Mouse (Mus musculus): ENCODE measurements around the gene Elp4. TPM values are rescaled to one million over a fixed set of nuclear protein-coding genes. Genes with fewer than 3 reads are reported as not detected.

Elp4 gene
- polyA plus RNA-seq, 1 experiment from 2014 or later, result 32.4 TPM

DNA sequence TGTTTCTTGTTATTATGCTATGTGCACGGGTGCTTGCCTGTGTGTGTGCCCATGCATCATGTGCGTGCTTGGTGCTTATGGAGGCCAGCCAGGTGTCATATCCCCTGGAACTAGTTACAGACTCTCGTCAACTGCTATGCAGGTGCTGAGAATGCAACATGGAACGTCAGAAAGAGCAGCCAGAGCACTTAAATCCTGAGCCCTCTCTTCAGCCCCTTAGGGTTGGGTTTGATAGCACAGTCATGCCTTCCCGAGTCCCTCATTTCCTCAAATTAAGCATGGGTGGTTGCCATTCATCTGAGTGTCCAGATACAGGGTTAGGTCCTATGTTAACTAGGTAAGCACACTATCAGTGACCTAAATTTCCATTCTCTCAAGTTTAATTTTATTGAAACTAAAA lies 121.5 kb downstream of the Elp4 start:
- Histone ChIP-seq H3K4me1 (replicated peaks; ENCODE audit: control insufficient read depth, insufficient read depth, low read length) (no peaks in the 10 kb centered on the region), H3K4me3 (ENCODE audit: low read depth, low read length) (no peak overlapping the region), H3K27me3 (replicated peaks; ENCODE audit: control insufficient read depth, insufficient read depth, low read length) (no peaks in the 10 kb centered on the region), H3K9me3 (ENCODE audit: control insufficient read depth, low read length) (no peaks in the 10 kb centered on the region), H3K4me2 (ENCODE audit: low read length) (no peak overlapping the region), H3K27ac (ENCODE audit: low read depth) (no peak overlapping the region), H3K9ac (ENCODE audit: low read length) (no peak overlapping the region), H3K36me3 (ENCODE audit: control insufficient read depth, insufficient read depth, low read length) (no peaks in the 10 kb centered on the region)
- no peak for DNase-seq (ENCODE audit: low spot score)
- 78% methylated on average over 5 of the region's 5 CpGs for WGBS
- no peak for ATAC-seq (replicated peaks; ENCODE audit: low FRiP score, low TSS enrichment, low read depth)

DNA sequence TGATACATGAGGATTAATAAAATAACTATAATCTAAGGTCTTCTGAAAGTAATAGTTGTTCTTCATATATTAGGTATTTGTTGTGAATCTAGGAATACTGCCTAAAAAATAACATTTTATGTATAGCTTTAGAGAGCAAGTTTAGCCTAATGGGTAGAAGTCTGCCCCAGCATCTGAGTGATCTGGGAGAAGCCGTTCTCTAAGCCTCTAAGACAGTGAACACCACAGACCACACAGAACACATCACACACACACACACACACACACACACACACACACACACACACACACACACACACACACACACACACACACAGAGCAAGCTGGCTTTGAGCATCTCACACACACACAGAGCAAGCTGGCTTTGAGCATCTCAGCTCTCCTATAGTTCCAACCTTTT lies 123.6 kb downstream of the Elp4 start:
- Histone ChIP-seq H3K27ac (ENCODE audit: low read depth) (no peak overlapping the region), H3K9me3 (ENCODE audit: control insufficient read depth, low read length) (no peaks in the 10 kb centered on the region), H3K27me3 (replicated peaks; ENCODE audit: control insufficient read depth, insufficient read depth, low read length) (no peaks in the 10 kb centered on the region), H3K4me2 (ENCODE audit: low read length) (no peak overlapping the region), H3K36me3 (ENCODE audit: control insufficient read depth, insufficient read depth, low read length) (no peaks in the 10 kb centered on the region), H3K4me1 (replicated peaks; ENCODE audit: control insufficient read depth, insufficient read depth, low read length) (no peaks in the 10 kb centered on the region), H3K9ac (ENCODE audit: low read length) (no peak overlapping the region), H3K4me3 (ENCODE audit: low read depth, low read length) (no peak overlapping the region)
- ATAC-seq (replicated peaks; ENCODE audit: low FRiP score, low TSS enrichment, low read depth) (no peak), DNase-seq (ENCODE audit: low spot score) (no peak)
- 76% methylated on average over 1 of the region's 1 CpGs for WGBS

- Histone ChIP-seq H3K4me1 (replicated peaks; ENCODE audit: control insufficient read depth, insufficient read depth, low read length) (no peaks in the 10 kb centered on the region), H3K9me3 (ENCODE audit: control insufficient read depth, low read length) (no peaks in the 10 kb centered on the region), H3K9ac (ENCODE audit: low read length) (no peak overlapping the region), H3K4me2 (ENCODE audit: low read length) (no peak overlapping the region), H3K27ac (ENCODE audit: low read depth) (no peak overlapping the region), H3K4me3 (ENCODE audit: low read depth, low read length) (no peak overlapping the region), H3K36me3 (ENCODE audit: control insufficient read depth, insufficient read depth, low read length) (no peaks in the 10 kb centered on the region), H3K27me3 (replicated peaks; ENCODE audit: control insufficient read depth, insufficient read depth, low read length) (no peaks in the 10 kb centered on the region)
- ATAC-seq (replicated peaks; ENCODE audit: low FRiP score, low TSS enrichment, low read depth) (no peak), DNase-seq (ENCODE audit: low spot score) (no peak)
- 49% methylated on average over 6 of the region's 6 CpGs for WGBS
Observed at GRCm38 (mm10) chr2:105779320-105779891, 125.0 kb downstream of the Elp4 start.

DNA sequence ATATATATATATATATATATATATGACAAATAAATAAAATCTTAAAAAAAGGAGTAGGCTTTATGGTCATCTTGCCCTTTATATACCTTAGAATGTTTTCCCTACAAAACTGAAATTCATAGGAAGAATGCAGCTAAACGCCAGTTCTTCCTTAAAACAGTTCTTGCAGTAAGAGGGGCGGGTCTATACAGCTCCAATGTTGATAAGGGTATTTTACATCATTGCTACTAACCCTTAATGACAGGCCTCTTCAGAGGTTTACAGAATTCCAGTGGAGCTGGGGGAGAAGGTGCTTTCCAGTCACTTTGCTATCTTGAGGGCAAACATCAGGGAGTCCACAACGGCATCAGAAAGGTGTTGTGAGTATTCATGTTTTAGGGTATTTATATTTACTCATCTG lies 133.1 kb downstream of the Elp4 start:
- no peak for DNase-seq (ENCODE audit: low spot score)
- H3K27me3 ChIP-seq (replicated peaks; ENCODE audit: control insufficient read depth, insufficient read depth, low read length), result no peaks in the 10 kb centered on the region
- H3K27ac ChIP-seq (ENCODE audit: low read depth), result no peak overlapping the region
- no peak for ATAC-seq (replicated peaks; ENCODE audit: low FRiP score, low TSS enrichment, low read depth)
- no peaks in the 10 kb centered on the region for H3K9me3 ChIP-seq (ENCODE audit: control insufficient read depth, low read length)
- H3K4me3 ChIP-seq (ENCODE audit: low read depth, low read length), result no peak overlapping the region
- H3K9ac ChIP-seq (ENCODE audit: low read length), result no peak overlapping the region
- WGBS, result 86% methylated on average over 3 of the region's 3 CpGs
- no peaks in the 10 kb centered on the region for H3K36me3 ChIP-seq (ENCODE audit: control insufficient read depth, insufficient read depth, low read length)
- H3K4me1 ChIP-seq (replicated peaks; ENCODE audit: control insufficient read depth, insufficient read depth, low read length), result no peaks in the 10 kb centered on the region
- no peak overlapping the region for H3K4me2 ChIP-seq (ENCODE audit: low read length)

DNA sequence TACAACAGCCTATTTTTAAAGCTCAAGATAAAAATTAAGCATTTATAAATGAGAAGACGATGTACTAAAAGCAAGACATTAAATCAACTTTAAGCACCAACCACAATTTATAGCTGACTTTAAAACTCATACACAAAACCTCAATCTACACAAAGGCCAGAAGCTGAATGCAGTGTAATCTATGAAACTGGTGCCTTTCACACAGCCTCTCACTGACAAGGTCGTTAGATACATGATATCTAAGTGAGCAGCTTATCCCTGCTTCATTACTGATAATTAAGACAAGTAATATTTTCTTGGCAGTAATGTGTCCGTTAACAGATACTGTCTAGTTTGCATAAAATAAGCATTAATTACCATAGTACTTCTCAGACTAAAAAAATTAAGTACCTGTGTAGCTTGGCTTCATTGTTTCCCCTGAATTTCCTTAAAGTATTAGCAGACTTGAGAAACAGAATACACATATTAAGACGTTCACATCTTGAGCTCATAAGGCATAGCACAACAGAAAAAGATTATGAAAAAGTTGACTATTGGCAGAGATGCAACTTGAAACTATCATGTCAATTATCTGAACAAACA lies 134.5 kb downstream of the Elp4 start:
- ATAC-seq (replicated peaks; ENCODE audit: low FRiP score, low TSS enrichment, low read depth) (no peak), DNase-seq (ENCODE audit: low spot score) (no peak)
- 78% methylated on average over 4 of the region's 4 CpGs for WGBS
- no peaks in the 10 kb centered on the region for H3K27me3 ChIP-seq (replicated peaks; ENCODE audit: control insufficient read depth, insufficient read depth, low read length)
- no peak overlapping the region for H3K4me3 ChIP-seq (ENCODE audit: low read depth, low read length)
- no peaks in the 10 kb centered on the region for H3K4me1 ChIP-seq (replicated peaks; ENCODE audit: control insufficient read depth, insufficient read depth, low read length)
- no peak overlapping the region for H3K27ac ChIP-seq (ENCODE audit: low read depth)
- no peaks in the 10 kb centered on the region for H3K9me3 ChIP-seq (ENCODE audit: control insufficient read depth, low read length)
- no peak overlapping the region for H3K9ac ChIP-seq (ENCODE audit: low read length)
- H3K4me2 ChIP-seq (ENCODE audit: low read length), result no peak overlapping the region
- no peaks in the 10 kb centered on the region for H3K36me3 ChIP-seq (ENCODE audit: control insufficient read depth, insufficient read depth, low read length)

- 83% methylated on average over 1 of the region's 1 CpGs for WGBS
Observed at GRCm38 (mm10) chr2:105753512-105753911, 150.9 kb downstream of the Elp4 start.

GRCm38 (mm10) chr2:105749111-105749510 lies 155.3 kb downstream of the Elp4 start:
- Histone ChIP-seq H3K4me3 (ENCODE audit: low read depth, low read length) (no peak overlapping the region), H3K4me2 (ENCODE audit: low read length) (no peak overlapping the region), H3K27ac (ENCODE audit: low read depth) (no peak overlapping the region), H3K27me3 (replicated peaks; ENCODE audit: control insufficient read depth, insufficient read depth, low read length) (no peaks in the 10 kb centered on the region), H3K9me3 (ENCODE audit: control insufficient read depth, low read length) (no peaks in the 10 kb centered on the region), H3K36me3 (ENCODE audit: control insufficient read depth, insufficient read depth, low read length) (no peaks in the 10 kb centered on the region), H3K9ac (ENCODE audit: low read length) (no peak overlapping the region), H3K4me1 (replicated peaks; ENCODE audit: control insufficient read depth, insufficient read depth, low read length) (no peaks in the 10 kb centered on the region)
- ATAC-seq (replicated peaks; ENCODE audit: low FRiP score, low TSS enrichment, low read depth), result no peak
- no peak for DNase-seq (ENCODE audit: low spot score)
- 83% methylated on average over 5 of the region's 5 CpGs for WGBS

More at GRCm38 (mm10) chr2:105753512-105753911, 150.9 kb downstream of the Elp4 start:
- no peaks in the 10 kb centered on the region for H3K4me1 ChIP-seq (replicated peaks; ENCODE audit: control insufficient read depth, insufficient read depth, low read length)
- H3K4me3 ChIP-seq (ENCODE audit: low read depth, low read length), result no peak overlapping the region
- DNase-seq (ENCODE audit: low spot score) (no peak), ATAC-seq (replicated peaks; ENCODE audit: low FRiP score, low TSS enrichment, low read depth) (no peak)
- H3K27me3 ChIP-seq (replicated peaks; ENCODE audit: control insufficient read depth, insufficient read depth, low read length), result no peaks in the 10 kb centered on the region
- no peak overlapping the region for H3K9ac ChIP-seq (ENCODE audit: low read length)
- no peaks in the 10 kb centered on the region for H3K36me3 ChIP-seq (ENCODE audit: control insufficient read depth, insufficient read depth, low read length)
- H3K4me2 ChIP-seq (ENCODE audit: low read length), result no peak overlapping the region
- no peak overlapping the region for H3K27ac ChIP-seq (ENCODE audit: low read depth)
- H3K9me3 ChIP-seq (ENCODE audit: control insufficient read depth, low read length), result no peaks in the 10 kb centered on the region

GRCm38 (mm10) chr2:105746896-105747295 lies 157.5 kb downstream of the Elp4 start:
- Histone ChIP-seq H3K36me3 (ENCODE audit: control insufficient read depth, insufficient read depth, low read length) (no peaks in the 10 kb centered on the region), H3K27ac (ENCODE audit: low read depth) (no peak overlapping the region), H3K9me3 (ENCODE audit: control insufficient read depth, low read length) (no peaks in the 10 kb centered on the region), H3K9ac (ENCODE audit: low read length) (no peak overlapping the region), H3K4me2 (ENCODE audit: low read length) (no peak overlapping the region), H3K27me3 (replicated peaks; ENCODE audit: control insufficient read depth, insufficient read depth, low read length) (no peaks in the 10 kb centered on the region), H3K4me1 (replicated peaks; ENCODE audit: control insufficient read depth, insufficient read depth, low read length) (no peaks in the 10 kb centered on the region), H3K4me3 (ENCODE audit: low read depth, low read length) (no peak overlapping the region)
- 67% methylated on average over 7 of the region's 7 CpGs for WGBS
- DNase-seq (ENCODE audit: low spot score), result no peak
- no peak for ATAC-seq (replicated peaks; ENCODE audit: low FRiP score, low TSS enrichment, low read depth)

DNA sequence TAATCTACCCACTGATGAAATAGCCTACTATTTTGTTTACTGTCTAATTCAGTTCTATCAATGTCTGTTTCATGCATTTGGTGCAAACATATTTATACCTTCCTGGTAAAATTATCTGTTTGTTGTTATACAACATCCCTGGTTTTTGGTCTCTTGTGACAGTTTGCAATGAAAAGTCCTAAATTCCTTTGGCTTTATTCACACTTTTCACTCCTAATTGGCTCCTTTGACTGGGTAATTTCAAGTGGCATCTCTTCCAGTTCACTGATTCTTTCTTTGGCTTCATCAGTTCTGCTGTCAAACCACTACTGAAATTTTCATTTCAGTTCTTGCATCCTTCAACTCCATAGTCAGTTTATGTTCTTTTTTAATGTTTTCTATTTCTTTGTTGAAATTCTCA lies 168.2 kb downstream of the Elp4 start:
- no peak overlapping the region for H3K4me2 ChIP-seq (ENCODE audit: low read length)
- no peak overlapping the region for H3K4me3 ChIP-seq (ENCODE audit: low read depth, low read length)
- no peaks in the 10 kb centered on the region for H3K36me3 ChIP-seq (ENCODE audit: control insufficient read depth, insufficient read depth, low read length)
- H3K9ac ChIP-seq (ENCODE audit: low read length), result no peak overlapping the region
- DNase-seq (ENCODE audit: low spot score) (no peak), ATAC-seq (replicated peaks; ENCODE audit: low FRiP score, low TSS enrichment, low read depth) (no peak)
- no peak overlapping the region for H3K27ac ChIP-seq (ENCODE audit: low read depth)
- no peaks in the 10 kb centered on the region for H3K27me3 ChIP-seq (replicated peaks; ENCODE audit: control insufficient read depth, insufficient read depth, low read length)
- H3K9me3 ChIP-seq (ENCODE audit: control insufficient read depth, low read length), result no peaks in the 10 kb centered on the region
- H3K4me1 ChIP-seq (replicated peaks; ENCODE audit: control insufficient read depth, insufficient read depth, low read length), result no peaks in the 10 kb centered on the region
